Mouse (Mus musculus) forebrain, embryonic 16.5 days (tissue): ENCODE data around the gene Smco1. TPM values are rescaled to one million over a fixed set of nuclear protein-coding genes. Genes with fewer than 3 reads are reported as not detected.
"Not testable (repeated sequence)": the region's sequence is repeated elsewhere in the genome, so short reads cannot be mapped to it uniquely, and the experiment has no call there.

ENCODE experiments used
- ATAC-seq: fragments of 200-750 bp; cut with Nextera tagmentation; 2 replicates; pipeline ENCODE4 v1.8.0; 2017; ENCODE audit warnings: mild to moderate bottlenecking, moderate library complexity
- H3K27ac ChIP-seq: fragments of 300-500 bp; sonication (generic); 2 replicates; pipeline ENCODE4 v1.5.1; 2014; ENCODE audit warnings: low read length, control low read depth
- H3K27me3 ChIP-seq: fragments of 300-500 bp; sonication (generic); replicated peaks from 2 replicates; pipeline ENCODE4 v1.6.1; 2014; ENCODE audit warnings: low read length; ENCODE audit not compliant: control insufficient read depth, insufficient read depth
- H3K36me3 ChIP-seq: fragments of 300-500 bp; sonication (generic); 2 replicates; pipeline ENCODE4 v1.6.1; 2014; ENCODE audit not compliant: control insufficient read depth, insufficient read depth
- H3K4me1 ChIP-seq: fragments of 300-500 bp; sonication (generic); replicated peaks from 2 replicates; pipeline ENCODE4 v1.6.1; 2014; ENCODE audit warnings: low read length; ENCODE audit not compliant: control insufficient read depth, insufficient read depth
- H3K4me2 ChIP-seq: fragments of 300-500 bp; sonication (generic); 2 replicates; pipeline ENCODE4 v1.6.1; 2014; ENCODE audit warnings: mild to moderate bottlenecking, low read length, control low read depth
- H3K4me3 ChIP-seq: fragments of 300-500 bp; sonication (generic); replicated peaks from 2 replicates; pipeline ENCODE4 v1.5.1; 2014; ENCODE audit warnings: mild to moderate bottlenecking, low read length, control low read depth
- H3K9ac ChIP-seq: fragments of 300-500 bp; sonication (generic); replicated peaks from 2 replicates; pipeline ENCODE4 v1.6.1; 2014; ENCODE audit warnings: low read depth, low read length, control low read depth
- H3K9me3 ChIP-seq: fragments of 300-500 bp; sonication (generic); 2 replicates; pipeline ENCODE4 v1.6.1; 2016; ENCODE audit warnings: low read length; ENCODE audit not compliant: control insufficient read depth
- WGBS: fragments of 180-500 bp; shearing (Covaris S2); extraction: QIAGEN DNeasy Blood & Tissue Kit; methylation state at CpG from one replicate; pipeline ENCODE4 v1.1.7; 2014; 5-methylcytosine and 5-hydroxymethylcytosine counted together
- microRNA counts: library from miRNA; unstranded; fragments of <30 nt; microRNA quantifications from one replicate; lab custom pipeline; 2016
- microRNA-seq: library from miRNA; unstranded; fragments of <30 nt; microRNA quantifications from one replicate; pipeline ENCODE4, GENCODE M21; 2017
- polyA plus RNA-seq: library from polyadenylated mRNA; unstranded; fragments of >200 nt; fragmentation: Nextera tagmentation; extraction: Ambion mirVana; gene quantifications from 2 replicates; pipeline ENCODE4 v1.2.1, GENCODE M21; 2015

The Smco1 gene
- polyA plus RNA-seq, 1 experiment from 2014 or later, result not detected

DNA sequence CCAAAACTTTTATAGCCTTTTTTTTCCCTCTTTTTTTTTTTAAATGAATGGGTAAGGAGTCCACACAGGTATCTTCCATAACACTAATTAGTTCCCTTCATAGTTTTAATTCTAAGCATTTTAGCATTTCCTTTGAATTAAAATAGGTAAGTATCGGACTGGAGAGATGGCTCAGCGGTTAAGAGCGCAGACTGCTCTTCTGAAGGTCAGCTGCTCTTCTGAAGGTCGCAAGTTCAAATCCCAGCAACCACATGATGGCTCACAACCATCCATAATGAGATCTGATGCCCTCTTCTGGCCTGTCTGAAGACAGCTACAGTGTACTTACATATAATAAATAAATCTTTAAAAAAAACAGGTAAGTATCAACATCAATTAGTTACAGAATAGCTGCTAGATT lies 28.3 kb downstream of the Smco1 start:
- not testable (repeated sequence) for H3K27me3 ChIP-seq, H3K9ac ChIP-seq, H3K9me3 ChIP-seq, H3K4me2 ChIP-seq, ATAC-seq, H3K4me3 ChIP-seq, H3K4me1 ChIP-seq, H3K27ac ChIP-seq
- 96% methylated on average over 4 of the region's 4 CpGs for WGBS
- H3K36me3 ChIP-seq, result peaks cover 26% of the 10 kb centered on the region

DNA sequence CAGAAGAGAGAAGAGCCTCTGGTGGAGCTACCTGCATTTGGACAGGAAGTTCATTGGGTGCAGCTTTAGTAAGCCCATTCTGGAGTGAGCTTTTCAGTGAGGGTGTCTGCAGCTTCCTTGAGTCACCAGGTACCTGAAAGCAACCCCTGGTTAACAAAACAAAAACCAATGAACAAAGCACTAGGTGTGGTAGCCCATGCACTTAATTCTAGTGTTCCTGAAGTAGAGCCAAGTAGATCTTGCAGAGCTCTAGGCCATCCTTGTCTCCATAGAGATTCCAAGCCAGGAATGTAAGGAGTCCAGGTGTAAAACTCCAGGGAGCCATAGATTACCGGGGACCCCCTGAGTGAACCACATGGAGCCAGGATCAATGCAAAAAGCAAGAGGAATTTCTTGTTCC lies 31.8 kb downstream of the Smco1 start:
- Histone ChIP-seq H3K9me3 (no peaks in the 10 kb centered on the region), H3K4me3 (no peak overlapping the region), H3K4me1 (no peaks in the 10 kb centered on the region), H3K36me3 (peaks cover 15% of the 10 kb centered on the region), H3K9ac (no peak overlapping the region), H3K27ac (no peak overlapping the region), H3K27me3 (no peaks in the 10 kb centered on the region), H3K4me2 (no peak overlapping the region)
- 49% methylated on average over 1 of the region's 1 CpGs for WGBS
- no peak for ATAC-seq

DNA sequence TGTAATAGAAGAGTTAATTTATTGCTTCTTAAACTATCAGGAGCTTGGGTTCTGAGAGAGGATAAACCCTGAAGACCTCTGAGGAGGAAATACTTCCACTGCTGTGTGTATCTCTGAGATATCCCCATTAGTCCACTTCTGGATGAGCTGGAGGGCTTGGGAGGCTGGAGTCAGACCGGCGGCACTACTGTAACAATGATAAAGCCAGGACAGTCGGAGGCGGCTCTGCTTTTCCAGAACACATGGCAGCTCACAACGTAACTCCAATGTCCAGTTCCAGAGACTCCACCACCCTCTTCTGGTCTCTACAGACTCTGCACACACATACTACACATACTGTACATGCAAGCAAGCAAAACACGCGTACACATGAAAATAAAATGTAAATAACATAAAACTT lies 32.6 kb downstream of the Smco1 start:
- peaks cover 8% of the 10 kb centered on the region for H3K36me3 ChIP-seq
- ATAC-seq, result no peak
- no peaks in the 10 kb centered on the region for H3K4me1 ChIP-seq
- no peaks in the 10 kb centered on the region for H3K27me3 ChIP-seq
- H3K27ac ChIP-seq, result no peak overlapping the region
- no peak overlapping the region for H3K4me3 ChIP-seq
- H3K9ac ChIP-seq, result no peak overlapping the region
- 94% methylated on average over 7 of the region's 7 CpGs for WGBS
- no peak overlapping the region for H3K4me2 ChIP-seq
- no peaks in the 10 kb centered on the region for H3K9me3 ChIP-seq

DNA sequence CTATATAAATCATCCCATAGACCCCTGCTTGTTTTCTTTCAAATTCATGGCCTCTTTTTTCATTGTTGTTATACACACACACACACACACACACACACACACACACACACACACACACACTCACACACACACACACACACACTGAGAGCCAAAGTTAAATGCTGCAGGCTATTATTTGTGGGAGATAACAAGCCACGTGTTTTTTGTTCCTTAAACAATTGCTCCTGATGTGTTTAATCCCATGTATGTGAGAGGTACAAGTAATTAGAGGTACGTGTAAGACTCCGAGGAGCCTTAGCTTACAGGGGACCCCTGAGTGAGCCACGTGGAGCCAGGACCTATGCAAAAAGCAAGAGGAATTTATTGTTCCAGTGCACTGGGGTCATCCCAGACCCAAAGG lies 40.7 kb downstream of the Smco1 start:
- no peaks in the 10 kb centered on the region for H3K36me3 ChIP-seq
- no peak for ATAC-seq
- H3K4me1 ChIP-seq, result no peaks in the 10 kb centered on the region
- 49% methylated on average over 4 of the region's 4 CpGs for WGBS
- H3K9ac ChIP-seq, result no peak overlapping the region
- no peak overlapping the region for H3K4me2 ChIP-seq
- no peak overlapping the region for H3K4me3 ChIP-seq
- H3K27ac ChIP-seq, result no peak overlapping the region
- no peaks in the 10 kb centered on the region for H3K9me3 ChIP-seq
- no peaks in the 10 kb centered on the region for H3K27me3 ChIP-seq

DNA sequence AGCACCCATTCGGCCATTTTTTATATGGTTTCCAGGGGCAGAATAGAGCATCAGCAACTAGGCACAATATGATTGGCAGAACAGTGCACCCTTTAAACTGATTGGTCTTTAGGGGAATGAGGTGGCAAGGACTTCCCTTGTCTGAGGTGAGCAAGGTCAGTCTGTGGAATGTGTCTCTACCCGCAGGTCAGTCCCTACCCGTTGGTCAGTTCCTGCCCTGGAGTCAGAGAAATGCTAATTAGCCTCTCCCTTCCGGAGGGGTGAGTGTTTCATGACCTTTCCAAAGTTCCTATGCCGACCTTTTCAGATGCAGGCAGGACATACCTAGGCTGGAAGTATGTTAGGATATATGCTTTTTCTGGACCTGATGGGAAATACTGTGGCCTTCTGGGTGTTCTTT lies 41.1 kb downstream of the Smco1 start:
- no peak overlapping the region for H3K9ac ChIP-seq
- 51% methylated on average over 5 of the region's 5 CpGs for WGBS
- no peaks in the 10 kb centered on the region for H3K9me3 ChIP-seq
- no peaks in the 10 kb centered on the region for H3K36me3 ChIP-seq
- no peaks in the 10 kb centered on the region for H3K4me1 ChIP-seq
- H3K27me3 ChIP-seq, result no peaks in the 10 kb centered on the region
- no peak for ATAC-seq
- no peak overlapping the region for H3K27ac ChIP-seq
- H3K4me3 ChIP-seq, result no peak overlapping the region
- H3K4me2 ChIP-seq, result no peak overlapping the region

DNA sequence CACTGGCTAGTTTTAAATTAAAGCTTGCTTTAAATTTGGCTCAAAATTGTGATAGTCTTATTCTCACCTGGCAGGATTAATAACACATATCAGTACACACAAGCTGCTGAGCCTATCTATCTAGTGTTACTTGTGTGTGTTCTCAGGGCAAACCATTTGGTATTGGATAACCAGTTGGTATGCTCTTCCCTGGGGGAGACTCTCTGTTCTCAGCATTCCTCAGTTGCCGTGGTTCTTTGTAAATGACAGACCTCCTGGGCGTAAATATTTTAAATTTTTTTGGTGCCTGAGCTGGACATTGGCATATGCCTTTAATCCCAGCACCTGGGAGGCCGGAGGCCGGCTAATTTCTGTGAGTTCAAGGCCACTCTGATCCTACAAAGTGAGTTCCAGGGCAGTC lies 41.6 kb downstream of the Smco1 start:
- Histone ChIP-seq H3K4me2 (no peak overlapping the region), H3K27me3 (no peaks in the 10 kb centered on the region), H3K4me1 (no peaks in the 10 kb centered on the region), H3K36me3 (no peaks in the 10 kb centered on the region), H3K9ac (no peak overlapping the region), H3K27ac (no peak overlapping the region), H3K4me3 (no peak overlapping the region), H3K9me3 (no peaks in the 10 kb centered on the region)
- ATAC-seq, result no peak
- 76% methylated on average over 4 of the region's 4 CpGs for WGBS

DNA sequence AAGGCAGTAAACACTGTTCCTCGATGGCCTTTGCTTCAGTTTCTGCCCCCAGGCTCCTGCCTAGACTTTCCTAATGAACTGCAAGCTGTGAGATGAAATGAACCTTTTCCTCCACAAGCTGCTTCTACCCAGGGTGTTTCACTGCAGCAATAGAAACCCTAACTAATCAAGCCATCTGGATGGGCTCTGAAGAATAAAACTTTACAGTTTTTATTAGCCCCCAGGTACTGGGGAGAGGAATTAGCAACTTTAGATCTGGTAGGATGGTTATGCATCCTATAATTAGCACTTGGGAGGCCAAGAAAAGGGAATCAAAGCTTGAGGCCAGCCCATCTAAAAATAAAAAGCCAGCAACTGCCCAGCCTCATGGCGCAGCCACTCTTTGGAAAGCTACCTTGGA lies 45.3 kb downstream of the Smco1 start:
- no peaks in the 10 kb centered on the region for H3K4me1 ChIP-seq
- H3K9me3 ChIP-seq, result no peaks in the 10 kb centered on the region
- H3K4me3 ChIP-seq, result no peak overlapping the region
- H3K27ac ChIP-seq, result no peak overlapping the region
- 70% methylated on average over 2 of the region's 2 CpGs for WGBS
- H3K36me3 ChIP-seq, result no peaks in the 10 kb centered on the region
- H3K9ac ChIP-seq, result no peak overlapping the region
- no peak for ATAC-seq
- H3K27me3 ChIP-seq, result no peaks in the 10 kb centered on the region
- no peak overlapping the region for H3K4me2 ChIP-seq

DNA sequence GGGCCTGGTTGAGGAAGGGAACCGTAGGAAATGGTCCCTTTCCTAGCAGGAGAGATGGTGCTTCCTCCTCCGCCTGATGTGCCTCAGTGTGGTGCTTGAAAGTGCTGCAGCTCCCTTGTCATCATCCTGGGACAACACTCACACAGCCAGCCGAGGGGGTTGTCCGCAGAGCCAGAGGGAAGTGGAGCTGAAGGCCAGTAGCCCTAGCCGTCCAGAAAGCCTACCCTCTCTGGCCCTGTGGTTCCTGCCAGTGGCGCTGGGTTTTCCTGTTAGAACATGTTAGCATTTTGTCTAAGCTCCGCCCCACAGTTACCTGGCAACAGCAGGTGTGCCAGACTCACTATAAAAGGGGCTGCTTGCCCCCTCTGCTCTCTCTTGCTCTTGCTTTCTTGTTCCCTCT lies 52.7 kb downstream of the Smco1 start:
- no peak for ATAC-seq
- H3K9ac ChIP-seq, result no peak overlapping the region
- H3K36me3 ChIP-seq, result no peaks in the 10 kb centered on the region
- no peaks in the 10 kb centered on the region for H3K27me3 ChIP-seq
- no peak overlapping the region for H3K27ac ChIP-seq
- no peaks in the 10 kb centered on the region for H3K4me1 ChIP-seq
- no peaks in the 10 kb centered on the region for H3K9me3 ChIP-seq
- H3K4me3 ChIP-seq, result no peak overlapping the region
- H3K4me2 ChIP-seq, result no peak overlapping the region
- WGBS, result 41% methylated on average over 7 of the region's 7 CpGs

MicroRNAs encoded within 50 kb of the gene (microRNA counts, 519-probe panel; counts per million panel counts)
- microRNA mmu-miR-1946a (lab: Ali Mortazavi, UCI), result 2,057 counts per million, percentile 32 among the panel's probes with 10 or more counts

Small RNAs within 50 kb of the gene (microRNA-seq; reads per million reads assigned to microRNA genes)
- gene Mir1946a, result not detected

Other genes starting within 250 kb of the Smco1 start
- gene Pak2, start 192.1 kb upstream of the Smco1 start, polyA plus RNA-seq, result 42.9 and 50.9 TPM in 2 replicates
- 121 and 122 TPM in 2 replicates for gene Pigx, start 171.7 kb upstream of the Smco1 start, polyA plus RNA-seq
- 48.4 and 56.3 TPM in 2 replicates for gene Cep19, start 171.7 kb upstream of the Smco1 start, polyA plus RNA-seq
- 9.0 TPM in 2 replicates for gene Nrros, start 105.9 kb upstream of the Smco1 start, polyA plus RNA-seq
- gene Bex6, start 91.6 kb upstream of the Smco1 start, polyA plus RNA-seq, result not detected in 2 replicates
- 9.9 and 10.2 TPM in 2 replicates for gene Fbxo45, start 24.3 kb upstream of the Smco1 start, polyA plus RNA-seq
- 13.9 and 15.7 TPM in 2 replicates for gene Wdr53, start 24.2 kb upstream of the Smco1 start, polyA plus RNA-seq
- gene Rnf168, start 6.0 kb downstream of the Smco1 start, polyA plus RNA-seq, result 27.5 and 35.2 TPM in 2 replicates
- 28.8 and 30.4 TPM in 2 replicates for gene Ubxn7, start 60.8 kb downstream of the Smco1 start, polyA plus RNA-seq
- not detected in 2 replicates for gene Tm4sf19, start 129.0 kb downstream of the Smco1 start, polyA plus RNA-seq
- gene Tctex1d2, start 148.2 kb downstream of the Smco1 start, polyA plus RNA-seq, result 33.2 and 35.0 TPM in 2 replicates
- gene Pcyt1a, start 159.5 kb downstream of the Smco1 start, polyA plus RNA-seq, result 48.5 and 48.8 TPM in 2 replicates
- 0.09 TPM in 1 of 2 replicates, not detected in the other for gene Slc51a, start 216.4 kb downstream of the Smco1 start, polyA plus RNA-seq
- gene Zdhhc19, start 224.8 kb downstream of the Smco1 start, polyA plus RNA-seq, result not detected in 2 replicates